Mouse (Mus musculus): ENCODE results near the gene Trim9. TPM values are rescaled to one million over a fixed set of nuclear protein-coding genes. Genes with fewer than 3 reads are reported as not detected.

The Trim9 gene
- total and polyA plus RNA-seq, 3 experiments = not detected

GRCm38 (mm10) chr12:70284979-70285378 lies 62.4 kb downstream of the Trim9 start:
- H3K4me1 ChIP-seq (ENCODE audit: control insufficient read depth in 1 of 2, insufficient read depth in 2 of 2, low read length in 2 of 2) = no peaks in the 10 kb centered on the region
- no peak overlapping the region for H3K4me3 ChIP-seq (ENCODE audit: control insufficient read depth in 1 of 2, insufficient read depth in 1 of 2, low read depth in 2 of 2, low read length in 2 of 2)
- no peaks in the 10 kb centered on the region for H3K9me3 ChIP-seq (replicated peaks; ENCODE audit: insufficient read depth, low read length)
- DNase-seq (ENCODE audit: low read depth, low spot score) = no peak
- no peaks in the 10 kb centered on the region for H3K79me2 ChIP-seq (ENCODE audit: control insufficient read depth, insufficient read depth, low read length, poor library complexity)
- no peak overlapping the region for H3K9ac ChIP-seq (ENCODE audit: control insufficient read depth, low read depth, low read length, poor library complexity, severe bottlenecking)
- TF ChIP-seq MYC (IDR thresholded peaks at IDR 0.05; ENCODE audit: low read depth, low read length) = no peak
- TF ChIP-seq MEF2A (IDR thresholded peaks at IDR 0.05; ENCODE audit: extremely low read depth, insufficient replicate concordance, low read depth, low read length, poor library complexity, severe bottlenecking) = no peak
- H3K27me3 ChIP-seq (ENCODE audit: control insufficient read depth in 1 of 2, insufficient read depth in 2 of 2, low read length in 2 of 2) = peaks cover 0 to 1% of the 10 kb centered on the region in 2 experiments; a peak in 3 of 4 replicates
- no peak overlapping the region for H3K27ac ChIP-seq (ENCODE audit: control insufficient read depth, low read depth, low read length)
- H3K36me3 ChIP-seq (ENCODE audit: control insufficient read depth in 1 of 2, insufficient read depth in 2 of 2, low read length in 2 of 2) = no peaks in the 10 kb centered on the region

- H3K36me3 ChIP-seq (ENCODE audit: control insufficient read depth in 1 of 2, insufficient read depth in 2 of 2, low read length in 2 of 2) = no peaks in the 10 kb centered on the region
- H3K9me3 ChIP-seq (replicated peaks; ENCODE audit: insufficient read depth, low read length) = no peaks in the 10 kb centered on the region
- H3K27ac ChIP-seq (ENCODE audit: control insufficient read depth, low read depth, low read length) = no peak overlapping the region
- H3K9ac ChIP-seq (ENCODE audit: control insufficient read depth, low read depth, low read length, poor library complexity, severe bottlenecking) = no peak overlapping the region
- H3K4me1 ChIP-seq (ENCODE audit: control insufficient read depth in 1 of 2, insufficient read depth in 2 of 2, low read length in 2 of 2) = no peaks in the 10 kb centered on the region
- no peak for DNase-seq (ENCODE audit: low read depth, low spot score)
- TF ChIP-seq BHLHE40 (IDR thresholded peaks at IDR 0.05; ENCODE audit: borderline replicate concordance, low read depth, low read length) (no peak), MXI1 (IDR thresholded peaks at IDR 0.05; ENCODE audit: low read depth, low read length) (no peak), ZKSCAN1 (IDR thresholded peaks at IDR 0.05; ENCODE audit: low read depth, low read length) (no peak), ELF1 (IDR thresholded peaks at IDR 0.05; ENCODE audit: low read depth, low read length) (no peak), MAFK (IDR thresholded peaks at IDR 0.05; ENCODE audit: borderline replicate concordance, low read depth, low read length) (no peak), KAT2A (conservative IDR thresholded peaks at IDR 0.05; ENCODE audit: low read depth, low read length) (no peak), TAL1 (IDR thresholded peaks at IDR 0.05; ENCODE audit: low read length) (no peak), SIN3A (IDR thresholded peaks at IDR 0.05; ENCODE audit: low read length) (no peak), POLR2A (IDR thresholded peaks at IDR 0.05; ENCODE audit: control insufficient read depth in 1 of 2, insufficient read depth in 1 of 2, low read depth in 1 of 2, low read length in 2 of 2, poor library complexity in 1 of 2) (no peak), MAZ (IDR thresholded peaks at IDR 0.05; ENCODE audit: low read depth, low read length) (no peak), ZC3H11A (IDR thresholded peaks at IDR 0.05; ENCODE audit: low read depth, low read length) (no peak), RAD21 (IDR thresholded peaks at IDR 0.05; ENCODE audit: low read depth, low read length) (no peak), JUND (IDR thresholded peaks at IDR 0.05; ENCODE audit: low read depth, low read length) (no peak), GABPA (IDR thresholded peaks at IDR 0.05; ENCODE audit: low read depth, low read length) (no peak), TBP (IDR thresholded peaks at IDR 0.05; ENCODE audit: low read depth, low read length) (no peak), CHD2 (IDR thresholded peaks at IDR 0.05; ENCODE audit: low read length) (no peak), ZNF384 (IDR thresholded peaks at IDR 0.05; ENCODE audit: low read depth, low read length) (no peak), ETS1 (IDR thresholded peaks at IDR 0.05; ENCODE audit: low read depth, low read length) (no peak)
- H3K79me2 ChIP-seq (ENCODE audit: control insufficient read depth, insufficient read depth, low read length, poor library complexity) = no peaks in the 10 kb centered on the region
- peaks cover 0 to 1% of the 10 kb centered on the region in 2 experiments; a peak in 3 of 4 replicates for H3K27me3 ChIP-seq (ENCODE audit: control insufficient read depth in 1 of 2, insufficient read depth in 2 of 2, low read length in 2 of 2)
- no peak overlapping the region for H3K4me3 ChIP-seq (ENCODE audit: control insufficient read depth in 1 of 2, insufficient read depth in 1 of 2, low read depth in 2 of 2, low read length in 2 of 2)
These were observed 64.2 kb downstream of the Trim9 start for GRCm38 (mm10) chr12:70283116-70283731.
